Mouse (Mus musculus) ES-E14 (cell line): ENCODE data around the gene Ncapd3.

Source experiments
- HCFC1 ChIP-seq: IDR thresholded peaks from 2 replicates; pipeline ENCODE4 v1.6.1; 2012; ENCODE audit warnings: low read length, inconsistent platforms, borderline replicate concordance; ENCODE audit not compliant: insufficient read depth
- MAFK ChIP-seq: IDR thresholded peaks from 2 replicates; pipeline ENCODE4 v1.6.1; 2014; ENCODE audit warnings: mild to moderate bottlenecking, low read depth, low read length, inconsistent platforms; ENCODE audit not compliant: insufficient read depth
- ZC3H11A ChIP-seq: IDR thresholded peaks from 2 replicates; pipeline ENCODE4 v1.6.1; 2012; ENCODE audit warnings: low read depth, mild to moderate bottlenecking, inconsistent platforms, low read length, borderline replicate concordance
- ZNF384 ChIP-seq: IDR thresholded peaks from 2 replicates; pipeline ENCODE4 v1.6.1; 2012; ENCODE audit warnings: low read depth, low read length, inconsistent platforms

DNA sequence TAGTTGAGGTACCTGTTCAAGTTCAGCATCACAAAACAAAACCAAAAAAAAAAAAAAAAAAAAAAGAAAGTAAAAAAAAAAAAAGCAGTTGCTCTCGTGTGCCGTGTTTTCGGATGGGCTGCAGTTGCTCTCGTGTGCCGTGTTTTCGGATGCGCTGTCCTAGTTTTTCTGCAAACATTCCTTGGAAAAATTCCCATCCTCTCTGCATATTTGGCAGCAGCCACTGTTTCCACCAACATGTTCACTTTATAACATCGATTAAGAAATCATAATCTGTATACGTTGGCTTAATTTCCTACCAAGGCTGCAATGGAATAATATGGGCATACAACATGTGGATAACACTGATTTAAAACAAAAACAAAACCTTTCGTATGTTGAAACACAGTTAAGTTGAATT, 36.9 kb upstream of the Ncapd3 start:
- peak; percentile 63 for TF ChIP-seq ZNF384
- no peak for TF ChIP-seq HCFC1
- no peak for TF ChIP-seq MAFK
- no peak for TF ChIP-seq ZC3H11A
